Mouse (Mus musculus) lung, postnatal 0 days (tissue): ENCODE data around the gene Erc2.

Experiments used
- CTCF ChIP-seq: IDR thresholded peaks from 2 replicates; pipeline ENCODE4 v1.5.1; 2016; ENCODE audit warnings: antibody characterized with exemption, mild to moderate bottlenecking
- EP300 ChIP-seq: IDR thresholded peaks from 2 replicates; pipeline ENCODE4 v1.6.1; 2016; ENCODE audit warnings: antibody characterized with exemption, mild to moderate bottlenecking, control low read depth

DNA sequence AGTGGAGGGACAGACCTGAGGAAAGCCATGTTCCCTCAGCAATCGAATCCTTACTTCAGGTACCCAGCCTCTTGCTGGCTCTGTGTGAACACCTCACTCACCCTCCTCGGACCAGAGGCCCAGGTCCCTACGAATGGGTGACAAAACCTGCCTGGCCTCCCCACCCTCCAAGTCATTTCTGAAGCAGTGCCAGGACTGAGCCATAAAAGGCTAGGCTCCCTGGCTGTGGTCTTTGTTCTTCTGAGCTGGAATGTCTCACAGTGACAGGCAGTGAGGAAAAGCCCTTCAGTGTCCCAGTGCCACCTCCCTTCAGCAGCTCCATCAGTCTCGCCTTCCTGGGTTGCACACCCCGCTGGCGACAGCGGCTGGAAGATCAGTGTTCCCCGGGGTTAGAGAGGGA is 794.8 kb downstream of the Erc2 start:
- TF ChIP-seq CTCF (no peak), EP300 (no peak)
